Mouse (Mus musculus) embryonic fibroblast, embryonic 13.5 days (primary cell): Measurements from ENCODE around the gene Tmcc2.

Experiments
- CTCF ChIP-seq: IDR thresholded peaks from 2 replicates; pipeline ENCODE4 v1.5.1; 2011; ENCODE audit warnings: mild to moderate bottlenecking, control low read depth, low read length, moderate library complexity, borderline replicate concordance; ENCODE audit not compliant: insufficient read depth
- POLR2A ChIP-seq: IDR thresholded peaks from 2 replicates; pipeline ENCODE4 v1.6.1; 2011; ENCODE audit warnings: low read depth, mild to moderate bottlenecking, control low read depth, low read length, moderate library complexity

DNA sequence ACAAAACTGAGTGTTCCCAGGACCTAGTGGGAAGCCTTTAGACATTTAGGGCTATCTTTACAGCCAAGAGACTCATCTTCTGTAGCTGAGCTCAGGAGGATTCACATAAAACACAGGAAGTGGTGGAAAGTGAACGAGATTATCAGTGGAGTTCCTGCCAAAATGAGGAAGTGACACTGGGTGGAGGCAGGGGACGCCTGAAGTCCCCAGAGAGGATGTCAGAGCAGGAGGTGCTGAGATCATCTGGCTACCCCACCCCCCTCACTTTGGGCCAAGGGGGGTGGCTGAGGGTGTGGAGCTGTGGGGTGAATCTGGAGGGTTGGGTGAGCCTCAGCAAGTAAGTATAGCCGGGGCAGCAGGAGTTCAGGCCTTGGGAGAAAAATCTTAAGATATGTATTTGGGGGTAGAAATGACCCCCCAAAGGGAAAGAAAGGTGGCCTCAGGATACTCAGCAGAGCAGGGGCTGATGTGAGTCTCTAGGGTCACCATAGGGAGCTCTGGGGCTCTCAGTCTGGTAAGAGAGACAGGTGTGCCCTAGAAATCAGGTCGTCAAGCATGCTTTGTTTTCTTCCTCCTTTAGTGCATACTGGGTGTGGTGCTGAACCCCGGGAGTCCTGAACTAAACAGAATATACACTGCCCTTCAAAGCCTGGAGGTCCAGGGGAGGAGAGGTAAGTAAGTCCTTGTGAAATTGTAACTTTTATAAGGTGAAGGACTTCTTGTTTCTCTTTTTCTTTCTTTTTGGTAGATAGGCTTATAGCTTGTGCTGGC, 49.2 kb downstream of the Tmcc2 start:
- TF ChIP-seq POLR2A (no peak), CTCF (no peak)
